In the genomic region with DNA sequence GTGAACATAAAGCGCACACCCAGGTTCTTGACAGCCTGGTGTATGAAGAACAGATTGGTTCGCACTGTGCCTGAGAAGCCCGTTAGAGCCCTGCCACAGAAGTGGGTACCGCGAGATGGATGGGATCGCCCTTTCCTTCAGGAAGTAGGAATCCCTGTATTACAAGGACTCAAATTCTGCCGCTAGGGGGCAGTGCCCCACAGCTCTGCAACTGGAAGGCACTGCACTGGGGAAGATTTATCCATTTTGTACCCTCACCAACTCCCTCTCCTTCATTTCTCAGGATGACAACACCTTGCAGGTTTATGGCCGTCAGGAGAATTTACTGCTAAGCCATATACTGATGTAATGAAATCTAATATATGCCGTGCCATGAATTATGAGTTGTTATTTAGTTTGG, we compare ENCODE assay signal across 9 mouse cellular contexts.
A peak's percentile ranks its signal among the peaks of the same experiment; 100 is the strongest.
DNase-seq lines count a peak whose midpoint lies in the region; ATAC-seq and TF ChIP-seq lines count a peak whose summit lies in the region.
"Had no signal": no experiment of that assay in that cellular context is flagged by ENCODE, and none has a peak within 500 bp of the region (broad histone marks: within the 10 kb centered on the region; RNA-seq: fewer than 3 reads in every experiment).

No protein-coding gene starts in this region.

- H3K36me3 ChIP-seq in embryonic facial prominence, embryonic 14.5 days (ENCODE audit: control insufficient read depth, insufficient read depth, low read length), result no peaks in the 10 kb centered on the region
- no peaks in the 10 kb centered on the region for H3K36me3 ChIP-seq in heart, postnatal 0 days (replicated peaks; ENCODE audit: control insufficient read depth, insufficient read depth, low read length)
- H3K36me3 ChIP-seq: limb, embryonic 15.5 days had no signal

- H3K4me3 ChIP-seq in embryonic facial prominence, embryonic 14.5 days (ENCODE audit: low read depth, low read length), result no peak overlapping the region
- no peak overlapping the region for H3K4me3 ChIP-seq in heart, postnatal 0 days (ENCODE audit: low read depth, low read length)
- no peak overlapping the region for H3K4me3 ChIP-seq in layer of hippocampus, adult 2 months
- H3K4me3 ChIP-seq: limb, embryonic 15.5 days had no signal

- ATAC-seq in embryonic facial prominence, embryonic 14.5 days (ENCODE audit: low read depth), result 0 out of 2 replicates have a peak, but pooled peaks have one; percentile 57
- ATAC-seq in heart, postnatal 0 days (ENCODE audit: insufficient read depth, low read depth), result peak; percentile 62; the same call in 1 of the 2 replicates

- no peaks in the 10 kb centered on the region for H3K4me1 ChIP-seq in embryonic facial prominence, embryonic 14.5 days (ENCODE audit: control insufficient read depth, insufficient read depth, low read length)
- no peaks in the 10 kb centered on the region for H3K4me1 ChIP-seq in heart, postnatal 0 days (ENCODE audit: control insufficient read depth, insufficient read depth)
- H3K4me1 ChIP-seq: limb, embryonic 15.5 days had no signal

- peak; percentile 77 for DNase-seq in ES-CJ7 (ENCODE audit: low read depth, low spot score)
- peak; percentile 79 for DNase-seq in adrenal gland, postnatal 25 days
- DNase-seq in embryonic facial prominence, embryonic 14.5 days (ENCODE audit: low spot score), result peak; percentile 70
- DNase-seq in heart, postnatal 0 days (ENCODE audit: low spot score), result peak; percentile 52
- DNase-seq in layer of hippocampus, adult 2 months (ENCODE audit: low spot score in 2 of 2), result peak; percentile 45 to 68
- DNase-seq in lung, postnatal 14 days, result peak; percentile 74
- peak; percentile 89 for DNase-seq in right cerebral cortex, postnatal 14 days
- no peak for DNase-seq in T-cell, adult 2 months (ENCODE audit: low spot score)

- WGBS in embryonic facial prominence, embryonic 14.5 days, result 35% methylated on average over 9 of the region's 9 CpGs
- WGBS in heart, postnatal 0 days, result 32% methylated on average over 9 of the region's 9 CpGs

- H3K4me2 ChIP-seq in embryonic facial prominence, embryonic 14.5 days (ENCODE audit: low read depth, low read length), result no peak overlapping the region
- no peak overlapping the region for H3K4me2 ChIP-seq in heart, postnatal 0 days (ENCODE audit: low read depth, low read length)
- H3K4me2 ChIP-seq: limb, embryonic 15.5 days had no signal

- peak; percentile 76 for TF ChIP-seq CTCF in heart, postnatal 0 days (IDR thresholded peaks at IDR 0.05; ENCODE audit: low read depth)
- TF ChIP-seq CTCF in layer of hippocampus, adult 2 months (conservative IDR thresholded peaks at IDR 0.05), result peak; percentile 97

- no peaks in the 10 kb centered on the region for H3K27me3 ChIP-seq in embryonic facial prominence, embryonic 14.5 days (replicated peaks; ENCODE audit: control insufficient read depth, insufficient read depth, low read length)
- H3K27me3 ChIP-seq in heart, postnatal 0 days (ENCODE audit: control insufficient read depth, insufficient read depth, low read length), result no peaks in the 10 kb centered on the region

- no peak for TF ChIP-seq EP300 in heart, postnatal 0 days (IDR thresholded peaks at IDR 0.05; ENCODE audit: low read depth)

- no peaks in the 10 kb centered on the region for H3K9me3 ChIP-seq in embryonic facial prominence, embryonic 14.5 days (ENCODE audit: control insufficient read depth, low read length)
- no peaks in the 10 kb centered on the region for H3K9me3 ChIP-seq in heart, postnatal 0 days (replicated peaks; ENCODE audit: control insufficient read depth, low read length)
- H3K9me3 ChIP-seq: limb, embryonic 15.5 days had no signal

- no peak overlapping the region for H3K9ac ChIP-seq in embryonic facial prominence, embryonic 14.5 days (ENCODE audit: low read depth, low read length)
- H3K9ac ChIP-seq in heart, postnatal 0 days (replicated peaks; ENCODE audit: low read depth, low read length), result no peak overlapping the region
- H3K9ac ChIP-seq: limb, embryonic 15.5 days had no signal

- no peak overlapping the region for H3K27ac ChIP-seq in embryonic facial prominence, embryonic 14.5 days (replicated peaks; ENCODE audit: low read depth, low read length)
- H3K27ac ChIP-seq in heart, postnatal 0 days (ENCODE audit: low read depth), result no peak overlapping the region
- H3K27ac ChIP-seq in layer of hippocampus, adult 2 months, result no peak overlapping the region
- H3K27ac ChIP-seq: limb, embryonic 15.5 days had no signal
